Mouse (Mus musculus) macrophage (primary cell): ENCODE measurements around the gene Gm49387. TPM values are rescaled to one million over a fixed set of nuclear protein-coding genes. Genes with fewer than 3 reads are reported as not detected.
"Not testable (repeated sequence)": the region's sequence is repeated elsewhere in the genome, so short reads cannot be mapped to it uniquely, and the experiment has no call there.

Experiments used
- H3K27ac ChIP-seq: fragments of 350-480 bp; formaldehyde crosslinking; 2 replicates; pipeline ENCODE4 v1.9.0; 2021
- H3K36me3 ChIP-seq: fragments of 350-480 bp; formaldehyde crosslinking; 2 replicates; pipeline ENCODE4 v1.9.0; 2021; ENCODE audit errors: inconsistent target
- H3K4me3 ChIP-seq: fragments of 350-480 bp; formaldehyde crosslinking; 2 replicates; pipeline ENCODE4 v1.9.0; 2021; ENCODE audit errors: inconsistent target
- H3K79me2 ChIP-seq: fragments of 350-480 bp; formaldehyde crosslinking; 2 replicates; pipeline ENCODE4 v1.9.0; 2021; ENCODE audit errors: inconsistent target
- WGBS: methylation state at CpG from one replicate; pipeline ENCODE4 v1.1.7; 2026; ENCODE audit warnings: inconsistent platforms; ENCODE audit not compliant: missing documents; 5-methylcytosine and 5-hydroxymethylcytosine counted together
- polyA plus RNA-seq: library from polyadenylated mRNA; stranded (reverse); fragments of 250-400 nt; gene quantifications from 3 replicates; pipeline ENCODE4 v1.2.4, GENCODE M21; 2018; ENCODE audit warnings: inconsistent platforms

Gm49387 gene
- polyA plus RNA-seq, 1 experiment from 2014 or later = not detected

- 91% methylated on average over 7 of the region's 7 CpGs for WGBS
- Histone ChIP-seq H3K27ac (no peak overlapping the region), H3K4me3 (no peak overlapping the region), H3K36me3 (no peaks in the 10 kb centered on the region), H3K79me2 (no peaks in the 10 kb centered on the region)
These were observed 10.0 kb downstream of the Gm49387 start for GRCm38 (mm10) chr14:31630677-31631076.

DNA sequence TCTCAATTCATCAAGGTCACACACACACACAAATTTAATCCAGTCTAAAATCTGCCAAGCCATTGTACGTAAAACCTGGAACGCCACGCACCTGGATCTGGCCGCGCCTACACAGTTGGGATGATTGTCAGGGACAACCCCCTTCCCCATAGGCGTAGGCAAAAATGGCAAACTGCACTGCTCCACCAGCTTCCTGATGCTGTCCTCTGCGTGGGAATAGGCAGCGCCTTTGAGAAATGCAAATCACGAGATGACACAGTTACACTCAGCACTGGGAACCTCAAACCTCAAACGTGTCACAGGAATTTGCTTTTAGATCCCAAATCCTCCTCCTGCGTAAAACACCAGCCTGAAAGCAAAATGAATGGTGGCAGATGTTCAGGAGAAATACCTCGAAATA lies 17.9 kb downstream of the Gm49387 start:
- no peak overlapping the region for H3K4me3 ChIP-seq
- H3K79me2 ChIP-seq = no peaks in the 10 kb centered on the region
- no peaks in the 10 kb centered on the region for H3K36me3 ChIP-seq
- H3K27ac ChIP-seq = no peak overlapping the region
- WGBS = 91% methylated on average over 12 of the region's 12 CpGs

DNA sequence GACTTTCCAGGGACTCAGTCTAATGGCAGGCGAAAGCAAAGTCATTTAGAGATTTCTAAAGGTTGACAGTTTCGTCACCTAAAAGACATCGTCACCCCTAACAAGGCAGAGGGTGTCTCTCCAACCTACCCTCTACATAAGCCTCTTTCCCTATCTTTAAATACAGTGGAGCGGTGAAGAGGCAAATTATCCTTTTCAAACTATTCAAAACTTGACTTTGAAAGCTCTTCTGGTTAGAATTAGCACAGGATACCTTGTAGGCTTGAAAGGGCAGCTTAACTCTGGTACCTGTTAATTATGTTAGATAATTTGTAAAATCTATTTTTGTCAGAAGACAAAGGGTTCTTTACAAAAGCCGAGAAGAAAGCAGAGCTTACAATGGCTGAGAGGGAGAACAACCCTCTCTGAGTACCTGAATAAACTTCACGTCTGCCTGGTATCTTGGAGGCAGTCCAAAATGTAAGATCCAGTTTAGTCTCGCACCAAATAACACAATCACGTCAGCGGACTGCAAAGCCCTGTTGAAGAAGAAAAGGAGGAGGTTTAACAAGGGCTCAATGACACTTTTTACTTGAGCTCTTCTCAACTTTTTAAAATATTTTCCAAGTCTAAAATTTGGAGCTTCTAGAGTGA lies 20.0 kb downstream of the Gm49387 start:
- Histone ChIP-seq H3K36me3 (no peaks in the 10 kb centered on the region), H3K4me3 (no peak overlapping the region), H3K27ac (no peak overlapping the region), H3K79me2 (no peaks in the 10 kb centered on the region)
- 93% methylated on average over 8 of the region's 9 CpGs for WGBS

- H3K36me3 ChIP-seq = no peaks in the 10 kb centered on the region
- no peak overlapping the region for H3K27ac ChIP-seq
- no peak overlapping the region for H3K4me3 ChIP-seq
- WGBS = 38% methylated on average over 3 of the region's 3 CpGs
- no peaks in the 10 kb centered on the region for H3K79me2 ChIP-seq
These were observed 22.7 kb downstream of the Gm49387 start for GRCm38 (mm10) chr14:31617997-31618396.

DNA sequence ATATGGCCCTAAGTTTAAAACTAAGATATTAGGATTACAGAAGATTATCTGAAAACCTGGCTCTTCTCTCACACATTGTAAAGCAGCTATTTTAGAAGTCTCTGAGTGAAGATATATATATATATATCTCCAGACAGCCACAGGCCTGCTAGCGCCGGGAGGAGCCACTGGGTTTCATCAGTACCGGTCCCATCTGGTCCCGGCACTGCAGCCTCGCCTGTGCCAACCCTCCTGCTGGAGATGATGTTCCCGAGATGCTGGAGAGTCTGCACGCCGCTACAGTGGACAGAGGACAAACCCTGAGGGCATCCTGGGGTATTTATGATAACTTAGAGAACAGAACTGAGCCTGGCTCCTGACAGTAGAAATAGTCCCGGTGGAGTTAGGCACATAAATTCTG lies 23.5 kb downstream of the Gm49387 start:
- no peaks in the 10 kb centered on the region for H3K36me3 ChIP-seq
- H3K27ac ChIP-seq = no peak overlapping the region
- WGBS = 94% methylated on average over 9 of the region's 9 CpGs
- H3K79me2 ChIP-seq = no peaks in the 10 kb centered on the region
- H3K4me3 ChIP-seq = no peak overlapping the region

GRCm38 (mm10) chr14:31613671-31614070 lies 27.0 kb downstream of the Gm49387 start:
- no peaks in the 10 kb centered on the region for H3K36me3 ChIP-seq
- H3K27ac ChIP-seq = no peak overlapping the region
- no peaks in the 10 kb centered on the region for H3K79me2 ChIP-seq
- WGBS = 66% methylated on average over 5 of the region's 5 CpGs
- H3K4me3 ChIP-seq = no peak overlapping the region

GRCm38 (mm10) chr14:31611986-31612385 lies 28.7 kb downstream of the Gm49387 start:
- WGBS = 83% methylated on average over 4 of the region's 4 CpGs
- H3K27ac ChIP-seq = no peak overlapping the region
- H3K79me2 ChIP-seq = no peaks in the 10 kb centered on the region
- H3K36me3 ChIP-seq = no peaks in the 10 kb centered on the region
- no peak overlapping the region for H3K4me3 ChIP-seq

DNA sequence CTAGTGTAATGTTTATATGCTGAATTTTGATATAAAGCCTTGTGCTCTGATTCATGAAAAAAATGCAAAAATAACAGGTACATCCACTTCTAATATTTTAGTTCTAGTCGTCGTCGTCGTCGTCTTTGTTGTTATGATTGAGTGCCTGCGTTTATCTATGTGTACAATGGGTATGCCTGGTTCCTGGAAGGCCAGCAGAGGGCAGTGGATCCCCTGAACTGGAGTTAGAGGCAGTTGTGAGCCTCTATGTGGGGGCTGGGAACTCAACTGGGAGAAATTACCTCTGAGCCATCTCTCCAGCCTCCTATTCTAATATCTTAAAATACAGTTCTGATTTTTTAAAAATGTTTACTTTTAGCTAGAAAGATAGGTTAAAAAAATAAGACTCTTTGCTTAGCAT lies 35.2 kb downstream of the Gm49387 start:
- H3K36me3 ChIP-seq = no peaks in the 10 kb centered on the region
- WGBS = 84% methylated on average over 6 of the region's 6 CpGs
- H3K27ac ChIP-seq = no peak overlapping the region
- no peak overlapping the region for H3K4me3 ChIP-seq
- no peaks in the 10 kb centered on the region for H3K79me2 ChIP-seq

DNA sequence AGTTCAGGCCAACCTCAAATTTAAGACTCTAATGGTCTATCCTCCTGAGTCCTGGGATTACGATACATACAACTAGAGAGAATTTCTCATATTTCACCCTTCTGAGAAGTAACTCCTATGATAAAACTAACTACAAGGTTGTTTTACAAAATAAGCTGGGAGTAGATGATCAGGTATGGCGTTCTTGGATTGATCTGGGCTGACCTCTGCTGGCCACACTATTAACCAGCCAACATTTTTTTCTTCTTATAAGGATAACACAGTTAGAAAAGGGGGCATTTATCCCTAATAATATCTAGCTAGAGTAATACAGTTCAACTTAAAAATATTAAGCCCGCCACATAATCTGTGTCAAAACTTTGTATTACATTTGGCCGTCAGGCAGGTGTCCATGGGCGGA lies 35.8 kb downstream of the Gm49387 start:
- Histone ChIP-seq H3K79me2 (no peaks in the 10 kb centered on the region), H3K4me3 (no peak overlapping the region), H3K36me3 (no peaks in the 10 kb centered on the region), H3K27ac (no peak overlapping the region)
- 88% methylated on average over 5 of the region's 5 CpGs for WGBS

GRCm38 (mm10) chr14:31602616-31602979 lies 38.1 kb downstream of the Gm49387 start:
- 91% methylated on average over 6 of the region's 6 CpGs for WGBS
- not testable (repeated sequence) for H3K4me3 ChIP-seq, H3K27ac ChIP-seq, H3K79me2 ChIP-seq, H3K36me3 ChIP-seq

DNA sequence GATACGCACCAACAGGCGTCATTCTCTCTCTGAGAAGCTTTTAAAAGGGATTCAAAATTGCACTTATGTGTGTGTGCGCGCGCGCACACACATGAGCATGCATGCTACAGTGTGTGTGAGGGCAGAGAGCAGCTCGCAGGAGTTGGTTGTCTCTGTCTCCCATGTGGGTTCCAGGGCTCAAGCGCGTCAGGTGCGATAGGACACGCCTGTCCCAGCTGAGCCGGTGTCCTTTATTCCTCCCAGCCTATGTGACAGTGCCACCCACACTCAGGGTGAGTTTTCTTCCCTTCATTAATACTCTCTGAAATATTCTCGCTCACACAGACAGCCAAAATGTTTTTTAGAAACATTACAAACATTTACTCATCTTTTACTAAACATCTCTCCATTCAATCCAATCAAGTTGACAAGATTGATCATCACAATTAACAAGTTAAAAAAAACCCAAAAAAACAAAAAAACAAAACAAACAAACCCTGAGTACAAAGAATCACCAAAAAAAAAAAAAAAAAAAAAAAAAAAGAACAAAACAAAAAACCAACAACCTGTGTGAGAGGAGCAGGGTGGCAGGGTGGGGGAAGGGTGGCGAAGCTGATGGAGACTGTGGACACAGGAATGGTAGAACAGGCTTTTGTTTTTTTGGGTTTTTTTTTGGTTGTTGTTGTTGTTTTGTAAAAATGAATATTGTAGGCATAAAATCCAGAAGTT lies 38.6 kb downstream of the Gm49387 start:
- Histone ChIP-seq H3K27ac (no peak overlapping the region), H3K4me3 (no peak overlapping the region), H3K36me3 (no peaks in the 10 kb centered on the region), H3K79me2 (no peaks in the 10 kb centered on the region)
- WGBS = 95% methylated on average over 14 of the region's 14 CpGs

DNA sequence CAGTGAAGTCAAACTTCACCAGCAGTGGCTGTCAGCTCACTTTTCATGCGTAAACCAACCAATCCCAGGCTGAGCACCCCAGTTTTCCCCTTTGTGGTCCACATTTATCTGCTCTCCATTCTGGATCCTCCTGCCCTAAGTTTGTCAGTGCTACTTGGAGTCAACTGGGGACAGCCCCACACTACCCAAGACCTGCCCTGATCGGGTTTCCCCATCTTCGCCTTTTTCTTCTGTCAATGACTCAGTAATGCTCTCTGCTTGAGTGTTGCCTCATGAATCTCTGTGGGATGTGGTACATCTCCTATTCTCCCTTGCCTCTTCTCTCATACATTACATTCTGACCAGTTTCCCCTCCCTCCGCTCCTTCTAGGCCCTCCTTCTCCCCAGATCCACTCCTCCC lies 43.2 kb downstream of the Gm49387 start:
- 92% methylated on average over 3 of the region's 4 CpGs for WGBS
- H3K27ac ChIP-seq = no peak overlapping the region
- H3K4me3 ChIP-seq = no peak overlapping the region

DNA sequence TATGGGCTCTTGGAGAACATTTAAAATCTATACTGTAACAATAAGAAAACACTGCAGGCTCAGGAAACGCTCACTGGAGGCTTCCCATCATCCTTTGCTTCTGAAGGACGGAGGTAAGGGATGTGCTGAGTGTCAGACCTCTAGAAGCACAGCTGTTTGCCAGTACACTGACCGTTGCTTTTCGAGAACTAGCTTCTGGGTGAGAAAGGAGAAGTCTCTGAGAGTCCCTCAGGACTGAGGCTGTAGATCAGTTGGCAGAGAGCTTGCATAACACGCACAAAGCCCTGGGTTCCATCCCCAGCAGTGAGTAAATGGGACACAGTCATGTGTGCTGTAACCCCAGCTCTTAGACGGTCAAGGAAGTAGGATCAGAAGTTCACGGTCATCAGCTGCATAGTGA lies 44.3 kb downstream of the Gm49387 start:
- Histone ChIP-seq H3K27ac (peak overlapping the region; percentile 38; the same call in 1 of the 2 replicates), H3K79me2 (no peaks in the 10 kb centered on the region), H3K36me3 (no peaks in the 10 kb centered on the region), H3K4me3 (no peak overlapping the region)
- WGBS = 6% methylated on average over 7 of the region's 7 CpGs

More for the DNA sequence above, 43.2 kb downstream of the Gm49387 start:
- Histone ChIP-seq H3K79me2 (no peaks in the 10 kb centered on the region), H3K36me3 (no peaks in the 10 kb centered on the region)

GRCm38 (mm10) chr14:31594693-31595092 lies 46.0 kb downstream of the Gm49387 start:
- no peak overlapping the region for H3K4me3 ChIP-seq
- no peaks in the 10 kb centered on the region for H3K79me2 ChIP-seq
- H3K36me3 ChIP-seq = no peaks in the 10 kb centered on the region
- whole genome bisulfite sequencing = 72% methylated on average over 3 of the region's 3 CpGs
- no peak overlapping the region for H3K27ac ChIP-seq

- Histone ChIP-seq H3K27ac (peak overlapping the region; percentile 52), H3K79me2 (no peaks in the 10 kb centered on the region), H3K4me3 (no peak overlapping the region), H3K36me3 (no peaks in the 10 kb centered on the region)
- 0% methylated on average over 2 of the region's 2 CpGs for WGBS
These were observed 47.6 kb downstream of the Gm49387 start for GRCm38 (mm10) chr14:31593036-31593435.
